Mouse (Mus musculus) cerebellum, adult 11-12 months (tissue): Measurements from ENCODE around the gene Dst.

Experiments
- DNase-seq: peaks from one replicate; pipeline ENCODE4 v3.0.0; 2022

The Dst gene

DNA sequence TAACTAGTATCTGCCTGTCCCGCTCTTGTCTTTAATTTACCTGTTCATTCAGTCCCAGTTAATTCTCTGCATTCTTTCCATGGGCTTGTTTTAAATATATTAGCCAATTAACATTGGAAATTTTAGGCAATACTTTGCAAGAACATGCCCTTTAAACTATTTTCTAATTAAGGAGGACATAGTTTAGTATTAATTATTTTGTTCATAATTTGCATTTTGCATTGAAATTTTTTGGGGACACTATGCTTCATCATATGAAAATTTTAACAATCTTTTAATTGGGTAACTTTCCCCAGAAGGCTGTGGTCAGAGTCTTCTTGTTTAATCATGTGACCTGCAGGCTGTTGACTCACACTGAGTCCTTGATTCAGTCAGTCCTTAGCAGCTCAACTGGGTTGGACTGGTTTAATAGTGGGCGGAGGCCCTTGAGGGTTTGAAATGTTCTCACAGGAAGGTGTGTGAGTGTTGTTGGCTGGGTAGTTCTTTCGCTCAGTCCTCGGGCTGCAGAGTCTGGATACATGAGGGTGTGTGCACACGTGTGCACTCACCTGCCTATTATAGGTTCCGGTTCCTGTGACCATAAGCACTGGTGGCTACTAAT is 231.9 kb downstream of the Dst start:
- DNase-seq = no peak

DNA sequence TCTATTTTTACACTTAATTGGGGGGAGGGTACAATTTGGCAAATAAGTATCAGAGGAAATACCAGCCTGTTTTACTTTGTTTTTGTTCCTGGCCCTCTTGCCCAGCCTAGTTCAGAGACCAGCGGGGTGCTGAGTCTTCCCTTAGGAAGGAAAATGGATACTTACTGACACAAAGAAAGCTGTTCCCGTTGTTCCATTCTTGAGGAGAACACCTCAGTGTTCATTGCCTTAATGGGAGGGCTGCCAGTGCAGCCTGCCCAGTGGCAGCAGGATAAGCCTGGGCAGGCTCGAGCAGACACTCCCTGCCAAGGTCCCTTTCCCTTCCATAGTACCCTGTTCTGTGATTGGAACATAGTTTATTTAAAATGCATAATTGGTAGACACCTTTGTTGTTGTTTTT is 232.7 kb downstream of the Dst start:
- DNase-seq = peak; percentile 68

DNA sequence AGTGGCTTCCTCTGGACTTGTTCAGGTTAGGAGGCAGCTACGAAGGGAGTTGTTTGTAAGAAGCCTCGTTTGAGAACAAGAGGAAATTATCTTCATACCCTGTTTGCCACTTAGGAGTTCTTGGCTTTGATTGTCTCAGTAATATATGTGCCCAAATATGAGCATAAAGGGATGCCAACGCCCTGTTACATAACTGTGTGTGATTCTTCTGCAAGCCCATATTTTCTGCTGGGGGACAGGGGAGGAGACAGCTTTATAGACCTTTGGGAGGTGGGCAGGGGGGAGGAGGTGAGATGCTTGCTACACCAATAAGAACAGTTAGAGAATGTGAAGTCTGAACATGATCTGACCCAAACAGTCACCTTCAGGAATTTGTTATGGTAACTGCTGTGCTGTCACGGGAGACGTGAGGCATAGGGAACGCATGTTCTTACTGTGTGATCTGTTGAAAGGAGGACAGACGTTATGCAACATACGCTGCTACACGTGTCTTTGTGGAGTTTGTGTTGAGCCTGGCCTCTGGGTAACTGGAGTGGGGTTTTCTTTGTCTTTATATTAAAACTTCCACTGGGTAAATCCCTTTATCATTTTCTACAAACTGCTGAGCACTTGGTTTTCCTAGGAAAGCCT is 235.0 kb downstream of the Dst start:
- peak; percentile 15 for DNase-seq

DNA sequence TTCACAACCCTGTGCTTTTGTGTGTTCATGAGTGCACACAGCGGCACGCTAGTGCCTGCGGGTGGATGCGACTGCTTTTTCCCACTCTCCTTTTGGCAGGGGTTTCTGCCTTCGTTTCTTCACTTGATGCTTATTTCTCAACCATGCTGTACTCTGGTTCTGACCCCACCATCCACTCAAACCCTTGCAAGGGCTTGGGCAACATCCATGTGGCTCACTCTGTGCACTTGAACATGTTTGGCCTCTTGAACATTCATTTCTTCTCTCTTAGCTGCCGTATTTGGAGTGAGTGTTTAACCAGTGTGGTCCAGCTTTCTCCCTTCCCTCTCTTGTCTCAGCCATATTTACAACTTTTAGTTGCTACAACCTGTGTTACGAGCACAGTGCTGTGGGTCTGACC is 236.8 kb downstream of the Dst start:
- DNase-seq = no peak

DNA sequence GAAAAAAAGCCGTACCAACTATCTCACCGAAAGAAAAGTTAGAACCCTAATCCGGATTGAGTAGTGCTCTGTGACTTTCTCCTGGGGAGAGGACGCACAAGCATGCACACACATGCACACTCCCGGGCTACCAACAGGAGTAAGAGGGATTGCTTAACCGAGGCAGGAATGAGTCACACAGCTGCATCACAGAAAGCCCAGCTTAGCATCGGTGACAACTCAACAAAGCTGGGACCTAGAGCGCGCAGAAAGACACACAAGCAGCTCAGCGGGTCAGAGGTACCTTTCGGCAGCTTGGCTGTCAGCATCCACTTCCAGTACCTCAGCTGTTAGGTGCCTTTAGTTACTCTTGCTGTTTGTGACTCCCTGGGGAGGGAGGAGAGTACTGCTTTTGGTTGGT is 240.0 kb downstream of the Dst start:
- no peak for DNase-seq

DNA sequence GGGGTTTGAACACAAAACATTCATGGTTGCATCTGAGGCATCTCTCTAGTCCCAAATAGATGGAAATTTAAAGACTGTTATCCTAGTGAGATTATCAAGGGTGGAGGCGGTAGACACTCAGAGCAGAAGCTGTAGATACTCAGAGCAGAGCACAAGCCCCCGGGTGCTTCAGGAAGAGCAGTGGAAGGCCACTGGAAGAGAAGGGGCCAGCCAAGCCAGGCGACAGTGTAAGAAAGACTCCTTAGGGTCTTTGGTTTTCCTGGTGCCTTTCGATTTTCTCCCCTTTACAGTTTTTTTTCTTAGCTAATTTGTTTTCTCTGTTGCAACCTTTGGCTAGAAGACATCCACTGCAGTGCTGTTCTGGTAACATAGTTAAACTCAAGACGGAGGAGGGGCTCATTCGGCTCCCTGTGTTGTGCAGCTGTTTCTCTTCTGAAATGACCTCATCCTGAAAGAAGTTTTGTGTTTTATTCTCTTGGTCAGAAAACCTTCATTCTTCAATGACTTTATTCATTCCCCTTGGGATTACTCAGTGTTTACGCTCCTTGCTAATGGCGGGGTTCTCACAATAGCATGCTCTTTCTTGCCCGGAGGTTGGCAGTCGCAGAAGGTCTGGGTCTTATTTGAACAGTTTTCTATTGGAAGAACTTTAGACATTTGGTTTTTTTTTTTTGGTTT is 242.5 kb downstream of the Dst start:
- DNase-seq = no peak

DNA sequence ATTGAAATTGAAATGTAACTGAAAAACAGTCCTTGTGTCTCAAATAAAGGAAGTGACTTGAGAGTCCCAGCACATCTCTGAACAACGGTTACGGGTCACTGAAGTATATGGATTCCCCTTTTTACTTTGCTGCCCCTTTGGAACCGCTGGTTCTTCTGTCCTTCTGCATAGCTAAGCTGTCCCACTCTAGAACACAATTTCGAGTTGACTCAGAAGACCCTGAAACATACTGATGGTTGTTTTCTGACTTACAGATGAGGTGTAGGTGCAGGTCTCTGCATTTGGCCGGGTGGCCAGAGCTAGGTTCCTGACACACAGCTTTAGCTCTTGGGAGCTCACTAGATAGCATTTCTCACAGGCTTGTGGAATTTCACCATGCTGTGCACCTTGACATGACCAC is 244.7 kb downstream of the Dst start:
- no peak for DNase-seq

DNA sequence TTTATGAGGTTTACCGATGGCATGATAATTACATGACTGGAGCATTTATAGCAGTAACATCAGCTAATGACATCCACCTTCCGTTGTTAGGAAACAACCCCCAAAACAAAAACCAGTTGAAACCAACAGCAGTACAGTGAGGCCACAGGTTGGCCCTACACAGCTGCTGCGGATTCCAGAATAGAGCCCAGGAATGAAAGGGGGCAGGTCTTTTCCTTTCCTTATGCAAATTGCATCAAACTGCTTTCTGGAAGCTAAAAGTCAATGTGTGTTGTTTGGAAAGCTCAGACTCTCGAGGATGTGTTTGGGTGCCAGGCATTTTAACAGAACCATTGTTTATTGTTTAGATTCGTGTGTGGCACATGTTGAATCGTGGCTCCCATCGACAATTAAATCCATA is 248.0 kb downstream of the Dst start:
- no peak for DNase-seq

DNA sequence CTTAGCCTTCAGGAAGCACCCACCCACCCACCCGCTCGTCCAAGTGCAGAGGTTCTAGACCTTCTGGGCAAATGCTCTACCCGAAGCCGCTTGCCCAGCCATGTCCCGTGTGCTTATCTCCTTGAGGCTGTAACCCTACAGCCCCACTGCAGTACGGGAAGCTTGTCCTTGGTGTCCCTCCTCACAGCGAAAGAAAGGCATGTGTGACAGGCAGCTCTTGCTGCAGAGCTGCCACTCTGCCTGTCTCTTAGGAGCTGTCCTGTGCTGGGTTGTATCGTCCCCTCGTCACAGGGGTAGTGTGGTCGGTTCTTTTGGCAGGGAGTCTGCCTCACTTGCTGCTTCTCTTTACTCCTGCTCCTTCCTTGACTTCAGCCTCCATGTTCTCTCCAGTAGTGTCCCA is 249.7 kb downstream of the Dst start:
- DNase-seq = no peak

DNA sequence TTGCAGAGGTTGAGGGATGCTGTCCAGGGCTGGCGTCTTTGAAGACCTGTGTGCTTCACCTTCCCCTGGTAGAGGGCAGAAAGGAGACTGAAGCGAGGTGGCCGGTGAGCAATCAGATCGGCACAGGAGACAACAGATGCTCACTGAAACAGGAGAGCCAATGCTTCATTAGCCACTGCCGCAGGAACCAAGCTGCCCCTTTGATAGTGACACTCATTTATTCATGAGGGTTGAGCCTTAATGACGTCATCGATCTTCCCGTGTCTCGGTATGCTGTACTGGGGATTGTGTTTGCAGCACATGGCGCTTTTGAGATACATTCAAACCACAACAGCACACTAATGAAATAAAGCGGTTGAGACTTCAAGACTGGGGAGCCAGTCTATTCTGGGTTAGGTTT is 250.8 kb downstream of the Dst start:
- no peak for DNase-seq

DNA sequence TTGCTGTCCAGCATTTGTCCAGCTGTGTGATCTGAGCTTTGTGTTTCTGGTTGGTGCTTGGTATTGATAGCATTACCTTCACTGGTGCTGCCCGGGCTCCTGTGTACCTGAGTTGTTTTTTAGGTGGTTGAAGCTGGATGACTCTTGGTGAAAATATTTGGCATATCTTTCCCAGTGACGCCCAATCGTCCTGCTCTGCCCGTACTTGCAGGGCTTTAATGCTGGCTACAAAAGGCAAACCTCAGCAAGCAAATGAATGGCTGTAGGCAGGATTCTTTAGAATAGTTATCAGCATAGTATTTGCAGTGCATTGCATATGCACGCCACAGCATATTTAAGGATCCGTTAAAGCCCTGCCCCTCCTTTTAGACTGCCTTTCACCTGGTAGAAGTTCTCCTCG is 251.9 kb downstream of the Dst start:
- no peak for DNase-seq

DNA sequence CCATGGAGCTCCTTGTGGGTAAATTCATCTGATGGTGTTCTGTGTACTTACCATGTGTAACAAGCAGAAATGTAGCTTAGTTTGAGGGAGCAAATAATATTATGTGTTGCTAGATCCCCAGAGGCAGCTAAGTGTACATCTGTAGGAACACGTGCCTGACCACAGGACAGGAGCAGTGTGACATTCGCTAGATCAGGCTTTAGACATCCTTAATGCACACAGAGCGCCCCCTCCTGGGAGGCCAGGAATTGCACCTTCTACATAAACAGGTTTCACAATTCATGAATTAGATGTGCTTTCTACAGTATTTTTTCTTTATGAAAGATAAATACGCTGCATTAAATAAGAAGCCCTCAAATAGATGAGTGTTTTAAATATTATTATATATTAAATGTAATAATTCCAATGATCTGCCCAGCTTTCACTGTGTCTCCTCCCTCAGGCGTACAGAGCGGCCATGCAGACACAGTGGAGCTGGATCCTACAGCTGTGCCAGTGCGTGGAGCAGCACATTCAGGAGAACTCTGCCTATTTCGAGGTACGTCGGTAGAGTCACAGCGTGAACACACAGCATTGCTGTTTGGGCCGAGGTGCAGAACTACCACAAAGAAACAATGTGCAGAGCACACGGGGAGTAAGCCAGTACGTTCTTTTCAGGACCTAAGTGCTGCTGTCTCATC is 256.7 kb downstream of the Dst start:
- peak; percentile 71 for DNase-seq

DNA sequence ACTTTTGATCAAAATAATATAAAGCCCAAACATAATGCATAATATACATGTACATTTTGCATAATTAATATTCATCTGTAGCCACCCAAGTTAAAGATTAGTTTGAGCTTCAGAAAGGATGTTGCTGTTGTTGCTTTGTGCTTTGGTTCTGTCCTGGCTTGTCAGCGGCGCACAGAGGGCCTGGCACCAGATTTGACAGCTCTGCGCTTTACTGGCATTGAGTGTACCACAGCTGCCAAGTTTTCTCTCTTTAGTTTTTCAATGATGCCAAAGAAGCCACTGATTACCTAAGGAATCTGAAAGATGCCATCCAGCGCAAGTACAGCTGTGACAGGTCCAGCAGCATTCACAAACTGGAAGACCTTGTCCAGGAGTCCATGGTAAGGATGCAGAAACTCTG is 257.9 kb downstream of the Dst start:
- DNase-seq = no peak

DNA sequence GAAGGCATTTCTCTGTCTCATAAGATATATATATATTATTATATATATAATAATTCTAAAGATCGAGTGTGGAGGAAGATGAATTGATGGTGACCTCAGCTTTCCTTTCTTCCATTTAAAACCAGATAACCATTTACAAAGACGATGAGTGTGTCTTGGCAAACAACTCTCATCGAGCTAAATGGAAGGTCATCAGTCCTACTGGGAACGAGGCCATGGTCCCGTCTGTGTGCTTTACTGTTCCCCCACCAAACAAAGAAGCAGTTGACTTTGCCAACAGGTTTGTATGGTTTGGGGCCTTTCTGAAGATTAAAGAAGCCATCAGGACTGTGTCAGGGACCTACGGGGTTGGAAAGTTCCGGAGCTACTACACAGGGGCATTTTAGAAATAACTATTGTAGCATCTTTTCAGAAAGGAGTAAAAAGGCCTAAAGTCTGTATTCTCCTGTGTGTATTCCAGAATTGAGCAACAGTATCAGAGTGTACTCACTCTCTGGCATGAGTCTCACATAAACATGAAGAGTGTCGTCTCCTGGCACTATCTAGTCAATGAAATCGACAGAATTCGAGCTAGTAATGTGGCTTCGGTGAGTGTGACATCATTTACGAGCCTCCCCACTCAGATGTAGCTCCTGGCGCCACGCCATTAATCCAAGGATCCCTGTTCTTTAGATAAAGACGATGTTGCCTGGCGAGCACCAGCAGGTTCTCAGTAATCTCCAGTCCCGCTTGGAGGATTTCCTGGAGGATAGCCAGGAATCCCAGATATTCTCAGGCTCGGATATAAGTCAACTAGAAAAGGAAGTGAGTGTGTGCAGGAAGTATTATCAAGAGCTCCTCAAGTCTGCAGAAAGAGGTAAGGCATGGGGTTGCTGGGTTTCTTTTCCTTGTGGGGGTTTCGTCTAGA is 259.4 kb downstream of the Dst start:
- DNase-seq = no peak

DNA sequence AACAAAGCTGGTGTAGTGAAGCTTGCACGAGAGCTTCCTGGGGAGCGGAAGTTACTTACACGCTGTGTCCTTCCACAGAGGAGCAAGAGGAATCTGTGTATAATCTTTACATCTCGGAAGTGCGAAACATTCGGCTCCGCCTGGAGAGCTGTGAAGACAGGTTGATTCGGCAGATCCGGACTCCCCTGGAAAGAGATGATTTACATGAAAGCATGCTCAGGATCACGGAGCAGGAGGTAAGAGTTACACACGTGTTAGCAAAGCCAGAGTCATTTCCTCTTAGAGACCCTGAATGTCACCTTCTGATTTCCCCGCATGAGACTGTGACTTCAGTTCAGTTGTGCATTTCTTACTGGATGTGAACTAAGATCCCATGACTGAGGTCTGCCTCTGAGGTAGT is 261.1 kb downstream of the Dst start:
- DNase-seq = no peak

DNA sequence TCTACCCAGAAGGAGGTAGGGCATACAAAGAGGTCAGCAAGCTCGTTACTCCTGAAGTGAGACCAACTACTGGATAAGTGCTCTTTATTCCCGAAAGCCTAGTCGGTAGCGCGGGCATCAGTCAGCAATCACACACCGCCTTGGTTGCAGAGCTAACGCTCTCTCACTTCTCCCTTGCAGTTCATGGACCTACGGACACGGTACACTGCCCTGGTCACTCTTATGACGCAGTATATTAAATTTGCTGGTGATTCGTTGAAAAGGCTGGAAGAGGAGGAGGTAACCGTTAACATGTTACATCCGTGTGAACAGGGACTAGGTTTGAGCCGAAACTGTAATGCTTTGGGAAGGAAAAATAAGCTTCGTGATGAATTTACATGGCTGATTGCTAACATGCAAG is 266.5 kb downstream of the Dst start:
- no peak for DNase-seq

DNA sequence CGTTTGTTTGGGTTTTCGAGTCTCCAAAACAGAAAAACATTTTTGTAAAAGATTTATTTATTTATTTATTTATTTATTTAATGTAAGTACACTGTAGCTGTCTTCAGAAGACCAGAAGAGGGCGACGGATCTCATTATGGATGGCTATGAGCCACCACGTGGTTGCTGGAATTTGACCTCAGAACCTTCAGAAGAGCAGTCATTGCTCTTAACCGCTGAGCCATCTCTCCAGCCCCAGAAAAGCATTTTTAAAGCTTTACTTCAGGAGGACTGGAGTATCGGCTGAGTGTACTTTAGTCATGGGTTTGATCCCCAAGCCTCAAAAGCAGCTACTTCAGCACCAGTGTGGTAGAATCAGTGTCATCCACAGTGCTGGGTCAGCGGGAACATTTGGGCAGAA is 266.9 kb downstream of the Dst start:
- no peak for DNase-seq

DNA sequence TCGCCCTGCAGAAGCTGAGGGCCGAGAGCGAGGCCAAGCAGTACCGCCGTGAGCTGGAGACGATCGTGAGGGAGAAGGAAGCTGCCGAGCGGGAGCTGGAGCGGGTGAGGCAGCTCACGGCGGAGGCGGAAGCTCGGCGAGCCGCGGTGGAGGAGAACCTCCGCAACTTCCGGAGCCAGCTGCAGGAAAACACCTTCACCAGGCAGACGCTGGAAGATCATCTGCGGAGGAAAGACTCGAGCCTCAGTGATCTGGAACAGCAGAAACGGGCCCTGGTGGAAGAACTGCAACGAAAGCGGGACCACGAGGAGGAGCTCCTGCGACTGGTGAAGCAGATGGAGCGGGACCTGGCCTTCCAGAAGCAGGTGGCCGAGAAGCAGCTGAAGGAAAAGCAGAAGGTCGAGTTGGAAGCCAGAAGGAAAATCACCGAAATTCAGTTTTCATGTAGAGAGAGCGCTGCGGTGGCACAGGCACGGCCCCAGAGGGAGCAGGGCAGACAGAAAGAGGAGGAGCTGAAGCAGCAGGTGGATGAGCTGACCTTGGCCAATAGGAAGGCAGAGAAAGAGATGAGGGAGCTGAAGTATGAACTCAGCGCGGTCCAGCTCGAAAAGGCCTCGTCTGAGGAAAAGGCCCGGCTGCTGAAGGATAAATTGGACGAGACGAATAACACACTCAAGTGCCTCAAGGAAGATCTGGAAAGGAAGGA is 270.1 kb downstream of the Dst start:
- peak; percentile 65 for DNase-seq

DNA sequence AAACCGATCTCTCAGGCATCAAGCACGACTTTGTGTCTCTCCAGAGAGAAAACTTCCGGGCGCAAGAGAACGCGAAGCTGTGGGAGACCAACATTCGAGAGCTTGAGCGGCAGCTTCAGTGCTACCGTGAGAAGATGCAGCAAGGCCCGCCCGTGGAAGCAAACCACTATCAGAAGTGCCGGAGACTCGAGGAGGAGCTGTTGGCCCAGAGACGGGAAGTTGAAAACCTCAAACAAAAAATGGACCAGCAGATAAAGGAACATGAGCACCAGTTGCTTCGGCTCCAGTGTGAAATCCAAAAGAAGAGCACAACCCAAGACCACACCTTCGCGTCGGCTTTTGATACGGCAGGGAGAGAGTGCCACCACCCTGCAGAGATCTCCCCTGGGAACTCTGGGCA is 271.7 kb downstream of the Dst start:
- DNase-seq = no peak

DNA sequence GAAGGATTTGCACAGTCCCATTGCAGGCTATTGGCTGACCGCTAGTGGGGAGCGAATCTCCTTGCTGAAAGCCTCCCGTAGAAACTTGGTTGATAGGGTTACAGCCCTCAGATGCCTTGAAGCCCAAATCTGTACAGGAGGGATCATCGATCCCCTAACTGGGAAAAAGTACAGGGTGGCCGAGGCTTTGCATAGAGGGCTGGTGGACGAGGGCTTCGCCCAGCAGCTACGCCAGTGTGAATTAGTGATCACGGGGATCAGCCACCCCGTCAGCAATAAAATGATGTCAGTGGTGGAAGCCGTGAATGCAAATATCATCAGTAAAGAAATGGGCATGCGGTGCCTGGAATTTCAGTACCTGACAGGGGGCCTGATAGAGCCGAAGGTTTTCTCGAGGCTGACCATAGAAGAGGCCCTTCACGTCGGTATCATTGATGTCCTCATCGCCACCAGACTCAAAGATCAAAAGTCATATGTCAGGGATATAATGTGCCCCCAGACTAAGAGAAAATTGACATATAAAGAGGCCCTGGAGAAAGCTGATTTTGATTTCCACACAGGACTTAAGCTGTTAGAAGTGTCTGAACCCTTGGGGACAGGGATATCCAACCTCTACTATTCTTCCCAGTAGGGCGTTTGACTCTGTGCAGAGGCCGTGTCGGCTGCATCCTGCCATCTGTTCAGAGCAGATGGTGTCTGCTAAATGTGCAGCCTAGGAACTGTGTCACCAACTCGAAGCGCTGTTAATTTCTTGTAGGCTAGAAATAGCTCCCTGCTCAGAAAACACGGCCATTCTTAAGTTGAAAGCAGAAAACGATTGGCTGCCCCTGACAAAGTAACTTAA is 274.6 kb downstream of the Dst start:
- DNase-seq = peak; percentile 89

DNA sequence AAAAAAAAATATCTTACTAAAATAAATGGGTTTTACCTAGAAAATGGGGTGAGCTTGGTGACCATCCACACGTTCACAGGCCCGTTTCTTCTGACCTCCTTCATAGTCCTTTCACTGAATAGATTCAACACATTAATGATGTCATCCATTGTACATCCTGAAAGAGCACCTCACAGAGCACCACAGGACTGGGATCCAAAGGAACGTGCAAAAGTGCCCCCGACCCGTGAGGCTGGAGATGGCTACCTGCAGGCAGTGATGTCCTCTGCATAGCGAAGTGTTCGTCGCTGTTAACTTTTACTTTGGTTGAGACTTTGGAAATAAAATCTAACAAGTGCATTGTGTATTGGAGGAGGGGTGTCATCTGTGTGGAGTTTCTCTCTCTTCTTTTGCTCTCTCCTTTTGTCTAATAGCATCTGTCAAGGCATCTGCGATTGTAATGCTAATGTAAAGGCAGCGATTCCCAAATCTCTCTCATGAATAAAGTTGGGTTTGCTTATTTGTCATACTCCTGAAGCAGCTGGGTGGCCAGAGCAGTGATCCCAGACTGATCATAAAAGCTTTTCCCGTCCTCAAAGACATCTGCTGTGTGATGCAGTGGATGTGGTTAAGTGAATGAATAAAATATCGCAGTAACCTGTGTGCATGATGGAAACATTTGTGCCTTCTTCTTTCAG is 275.4 kb downstream of the Dst start:
- DNase-seq = no peak
